Mouse (Mus musculus): Measurements from ENCODE around the gene Cyyr1.
"Not testable (repeated sequence)": the region's sequence is repeated elsewhere in the genome, so short reads cannot be mapped to it uniquely, and the experiment has no call there.

Cyyr1 gene

GRCm38 (mm10) chr16:85553297-85553696 lies at the start of gene Cyyr1:
Gene Cyyr1 (minus strand): TSS chr16:85553397.
- DNase-seq (ENCODE audit: low spot score): not testable (repeated sequence)

DNA sequence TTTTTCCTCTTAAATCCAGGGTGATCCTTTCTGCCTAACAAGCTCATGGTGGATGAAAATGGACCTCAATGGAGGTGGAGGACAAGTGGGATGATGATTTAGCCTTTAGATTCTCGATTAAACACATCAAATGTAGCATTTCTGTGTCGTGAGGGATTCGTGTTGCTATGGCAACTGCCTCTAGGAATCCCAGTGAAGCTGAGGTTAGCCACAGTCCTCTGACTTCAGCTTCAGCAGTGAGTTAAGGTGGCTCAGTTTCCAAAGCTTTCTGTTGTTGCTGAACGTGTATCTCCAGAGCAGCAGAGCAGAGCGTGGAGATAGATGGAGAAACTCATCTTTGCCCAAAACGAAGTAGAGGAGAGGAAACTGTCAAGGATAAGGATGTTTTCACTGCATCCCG lies 35.6 kb upstream of the Cyyr1 start:
- no peak for DNase-seq (ENCODE audit: low spot score)

- DNase-seq (ENCODE audit: low spot score): no peak
Observed at GRCm38 (mm10) chr16:85587573-85588226, 34.5 kb upstream of the Cyyr1 start.

GRCm38 (mm10) chr16:85566474-85566873 lies 13.3 kb upstream of the Cyyr1 start:
- DNase-seq (ENCODE audit: low spot score): no peak

DNA sequence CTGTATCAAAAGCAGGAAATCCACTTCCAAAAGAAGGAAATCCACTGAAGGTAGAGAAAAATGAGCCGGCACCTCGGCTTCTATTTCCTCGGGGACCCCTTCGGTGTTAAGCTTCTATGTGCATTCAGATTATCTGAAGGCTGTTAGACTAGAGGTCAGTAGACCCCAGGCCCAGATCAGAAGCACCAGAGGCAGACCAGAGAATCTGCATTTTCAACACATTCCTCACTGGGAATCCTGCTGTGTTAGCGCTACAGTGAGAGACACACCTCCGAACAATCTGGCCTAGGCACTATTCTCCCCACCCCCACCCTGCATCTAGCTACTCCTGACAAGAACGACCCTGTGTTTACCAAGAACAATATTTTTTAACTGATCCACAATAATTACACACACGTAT lies 641 bp upstream of the Cyyr1 start:
- DNase-seq (ENCODE audit: low spot score): no peak

GRCm38 (mm10) chr16:85551976-85552375 lies 1.2 kb downstream of the Cyyr1 start:
- DNase-seq (ENCODE audit: low spot score): not testable (repeated sequence)

- no peak for DNase-seq (ENCODE audit: low spot score)
Observed at GRCm38 (mm10) chr16:85549971-85550567, 3.1 kb downstream of the Cyyr1 start.

- DNase-seq (ENCODE audit: low spot score): no peak
Observed at GRCm38 (mm10) chr16:85546519-85546918, 6.7 kb downstream of the Cyyr1 start.

- DNase-seq (ENCODE audit: low spot score): no peak
Observed at GRCm38 (mm10) chr16:85541676-85542273, 11.4 kb downstream of the Cyyr1 start.

DNA sequence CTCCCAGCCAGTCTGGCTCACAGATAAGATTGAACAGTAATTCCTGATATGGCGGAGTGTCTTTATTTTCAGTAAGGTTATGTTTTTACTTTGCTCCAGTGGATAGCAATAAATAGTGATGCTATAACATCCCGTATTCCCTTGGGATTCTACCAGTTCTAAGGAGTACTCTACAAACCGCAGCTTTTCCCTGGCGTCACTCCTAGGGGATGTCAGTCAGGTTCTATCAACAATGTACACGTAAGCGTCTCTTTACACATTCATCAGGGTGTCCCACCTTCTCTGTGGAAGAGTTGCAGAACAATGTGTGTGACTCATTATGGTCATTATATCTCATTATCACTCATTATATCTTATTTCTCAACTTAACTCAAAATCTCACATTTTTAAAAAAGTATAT lies 12.2 kb downstream of the Cyyr1 start:
- DNase-seq (ENCODE audit: low spot score): no peak

DNA sequence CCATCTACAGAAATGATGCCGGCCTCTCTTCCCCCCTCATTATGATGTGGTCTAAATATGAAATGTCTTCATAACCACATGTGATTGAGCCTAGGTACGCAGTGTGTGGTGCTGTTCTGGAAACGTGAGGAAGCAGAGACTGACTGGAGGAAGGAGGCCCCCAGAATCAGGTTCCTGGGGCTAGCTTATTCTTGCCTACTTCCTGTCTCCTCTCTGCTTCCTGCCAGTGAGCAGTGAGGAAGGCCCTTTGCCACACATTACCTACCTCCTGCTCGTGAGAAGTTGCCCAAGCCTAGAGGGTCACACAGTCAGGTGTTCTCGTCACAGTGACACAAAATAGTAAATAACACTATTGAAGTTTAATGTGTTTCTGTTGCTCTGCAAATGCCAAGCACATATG lies 14.8 kb downstream of the Cyyr1 start:
- no peak for DNase-seq (ENCODE audit: low spot score)

DNA sequence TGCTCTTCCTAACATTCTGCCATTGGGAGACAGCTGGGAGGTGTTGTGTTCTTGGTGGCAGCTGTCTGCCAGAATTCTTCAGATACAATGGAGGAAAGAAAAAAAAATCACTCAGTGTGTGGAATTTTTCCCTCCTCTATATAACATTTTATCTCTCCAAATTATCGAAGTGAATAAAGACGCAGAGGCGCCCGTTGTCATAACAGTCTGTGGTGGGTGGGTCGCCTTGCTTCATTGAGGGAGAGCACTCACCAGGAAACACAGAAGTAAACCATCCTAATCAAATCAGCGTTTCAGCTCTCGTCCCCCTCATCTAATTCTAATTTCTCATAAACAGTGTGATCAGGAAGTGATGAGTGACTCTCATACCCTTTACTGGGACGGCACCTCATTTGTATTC lies 17.1 kb downstream of the Cyyr1 start:
- no peak for DNase-seq (ENCODE audit: low spot score)

DNA sequence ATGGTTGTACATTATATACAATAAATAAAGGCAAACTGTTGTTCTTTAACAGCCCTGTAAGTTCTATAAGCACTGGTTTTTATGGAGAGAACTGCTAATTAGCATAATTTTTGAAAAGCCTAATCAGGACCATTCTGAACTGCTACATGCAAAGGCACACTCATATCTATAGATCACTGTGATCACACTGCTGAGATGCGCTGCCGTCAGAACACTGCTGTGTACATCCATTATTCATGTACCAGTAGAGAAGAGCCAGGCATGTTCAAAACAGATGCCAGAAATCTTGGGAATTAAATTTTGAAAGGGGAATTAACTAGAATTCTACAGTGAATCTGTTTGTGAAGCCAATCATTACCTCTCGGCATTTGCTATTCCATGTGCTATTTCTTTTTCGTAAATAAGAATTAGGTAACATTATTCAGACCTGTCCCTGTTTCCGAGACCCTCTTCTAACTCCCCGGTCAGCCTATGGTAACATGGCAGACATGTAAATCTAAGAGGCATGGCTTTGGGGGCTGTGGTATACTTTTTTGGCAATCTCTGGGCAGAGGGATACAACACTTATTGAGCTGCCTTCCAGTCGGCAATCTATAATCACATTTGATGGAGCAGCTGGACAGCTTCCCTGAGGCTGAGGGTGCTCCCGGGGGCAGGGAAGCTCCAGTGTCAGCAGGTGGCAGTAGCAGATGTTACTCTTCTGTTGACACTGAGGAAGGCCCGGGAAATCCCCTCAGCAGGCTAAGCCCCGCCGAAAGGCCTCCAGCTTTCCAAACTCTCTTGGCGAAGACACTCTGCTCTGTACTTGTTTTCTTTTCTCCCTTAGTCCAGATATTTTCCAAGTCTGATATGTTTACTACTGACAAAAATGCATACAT lies 25.2 kb downstream of the Cyyr1 start:
- no peak for DNase-seq (ENCODE audit: low spot score)

- no peak for DNase-seq (ENCODE audit: low spot score)
Observed at GRCm38 (mm10) chr16:85524589-85524988, 28.6 kb downstream of the Cyyr1 start.

- no peak for DNase-seq (ENCODE audit: low spot score)
Observed at GRCm38 (mm10) chr16:85507264-85507663, 45.9 kb downstream of the Cyyr1 start.

DNA sequence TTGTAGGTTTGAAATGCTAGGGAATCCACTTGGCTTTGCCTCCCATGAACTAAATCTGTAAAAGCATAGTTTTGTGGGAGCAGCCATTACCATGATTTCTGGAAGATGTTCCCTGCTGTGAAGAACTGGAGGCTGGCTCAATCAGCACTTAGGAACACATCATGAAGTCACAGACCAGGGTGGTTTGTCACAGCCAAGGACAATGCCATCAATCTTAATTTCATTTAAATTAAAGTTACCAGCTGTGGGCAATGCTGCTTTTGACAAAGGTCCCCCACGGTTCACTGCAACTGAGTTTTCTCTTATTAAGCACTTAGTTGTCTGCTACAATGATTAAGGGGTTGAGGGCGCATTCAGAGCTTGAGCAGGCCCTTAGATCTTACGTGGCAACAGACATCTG lies 48.1 kb downstream of the Cyyr1 start:
- DNase-seq (ENCODE audit: low spot score): no peak

- DNase-seq (ENCODE audit: low spot score): no peak
Observed at GRCm38 (mm10) chr16:85503416-85503815, 49.8 kb downstream of the Cyyr1 start.

DNA sequence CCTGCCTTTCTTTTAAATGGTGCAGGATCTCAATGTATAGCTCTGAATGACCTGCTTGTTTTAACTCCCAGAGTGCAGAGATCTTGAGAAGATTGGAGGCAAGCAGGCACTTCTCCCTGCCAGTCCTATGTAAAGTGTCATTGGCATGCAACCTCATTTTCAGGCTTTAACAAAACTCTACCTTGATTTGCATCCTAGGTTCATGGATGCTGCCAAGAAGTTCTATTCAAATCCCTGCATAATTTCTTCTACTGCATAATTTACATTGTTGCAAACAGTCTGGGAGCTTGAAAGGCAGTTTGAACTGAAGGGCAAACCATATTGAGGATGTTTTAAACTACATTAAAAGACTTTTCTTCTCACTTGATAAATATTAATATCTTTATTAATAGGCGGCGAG lies 57.4 kb downstream of the Cyyr1 start:
- DNase-seq (ENCODE audit: low spot score): no peak

- DNase-seq (ENCODE audit: low spot score): no peak
Observed at GRCm38 (mm10) chr16:85488105-85488607, 65.0 kb downstream of the Cyyr1 start.

DNA sequence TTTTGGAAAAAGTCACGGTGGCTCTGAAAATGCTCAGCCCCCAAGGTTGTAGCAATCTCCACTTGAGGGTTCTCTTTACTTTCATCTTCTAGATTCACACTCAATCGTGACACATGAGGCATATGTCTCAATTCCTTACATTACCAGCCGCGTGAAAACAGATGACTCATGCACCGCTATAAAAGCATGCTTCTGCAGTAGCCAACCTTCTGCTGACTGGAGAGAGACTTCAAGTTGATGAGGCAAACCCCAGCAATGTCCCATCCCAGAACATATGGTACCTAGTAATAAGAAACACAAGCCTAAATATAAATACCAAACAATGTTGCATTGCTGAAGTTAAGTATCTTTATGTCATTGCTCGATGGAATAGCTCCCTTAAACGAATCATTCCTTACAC lies 65.9 kb downstream of the Cyyr1 start:
- no peak for DNase-seq (ENCODE audit: low spot score)

GRCm38 (mm10) chr16:85484557-85484956 lies 68.6 kb downstream of the Cyyr1 start:
- DNase-seq (ENCODE audit: low spot score): no peak

- DNase-seq (ENCODE audit: low spot score): no peak
Observed at GRCm38 (mm10) chr16:85474552-85475071, 78.6 kb downstream of the Cyyr1 start.
